Mouse (Mus musculus) adrenal gland, postnatal 14 days (tissue): ENCODE data around the gene Ier2. TPM values are rescaled to one million over a fixed set of nuclear protein-coding genes. Genes with fewer than 3 reads are reported as not detected.

Source experiments
- total RNA-seq: library from RNA; stranded (reverse); gene quantifications from 2 replicates; pipeline ENCODE4 v1.2.3, GENCODE M21; 2021

The Ier2 gene
- total RNA-seq, 1 experiment from 2014 or later = 55.7 TPM

Other genes with a start within 250 kb of the Ier2 start
- 62.2 and 67.9 TPM in 2 replicates for gene Trmt1, start 23.5 kb upstream of the Ier2 start, total RNA-seq
- gene Nacc1, start 25.0 kb upstream of the Ier2 start, total RNA-seq = 68.3 and 68.8 TPM in 2 replicates
- gene Lyl1, start 38.6 kb upstream of the Ier2 start, total RNA-seq = 4.2 and 9.4 TPM in 2 replicates
- gene G430095P16Rik, start 60.2 kb upstream of the Ier2 start, total RNA-seq = 0.52 and 0.90 TPM in 2 replicates
- gene Nfix, start 137.5 kb upstream of the Ier2 start, total RNA-seq = 124 and 125 TPM in 2 replicates
- gene Dand5, start 160.0 kb upstream of the Ier2 start, total RNA-seq = 7.1 and 7.4 TPM in 2 replicates
- gene Gadd45gip1, start 168.7 kb upstream of the Ier2 start, total RNA-seq = 44.4 and 45.7 TPM in 2 replicates
- gene Rad23a, start 177.8 kb upstream of the Ier2 start, total RNA-seq = 108 TPM in 2 replicates
- gene Calr, start 184.1 kb upstream of the Ier2 start, total RNA-seq = 521 and 554 TPM in 2 replicates
- 55.2 and 63.4 TPM in 2 replicates for gene Farsa, start 194.1 kb upstream of the Ier2 start, total RNA-seq
- 17.4 and 17.6 TPM in 2 replicates for gene Syce2, start 209.3 kb upstream of the Ier2 start, total RNA-seq
- gene Gcdh, start 231.1 kb upstream of the Ier2 start, total RNA-seq = 55.4 and 84.8 TPM in 2 replicates
- 0.56 and 5.1 TPM in 2 replicates for gene Klf1, start 239.1 kb upstream of the Ier2 start, total RNA-seq
- gene Dnase2a, start 245.7 kb upstream of the Ier2 start, total RNA-seq = 8.3 and 11.0 TPM in 2 replicates